Mouse (Mus musculus): ENCODE measurements around the gene Sdk1. TPM values are rescaled to one million over a fixed set of nuclear protein-coding genes. Genes with fewer than 3 reads are reported as not detected.

Sdk1 gene
- polyA plus RNA-seq, 1 experiment from 2014 or later, result 0.76 TPM

DNA sequence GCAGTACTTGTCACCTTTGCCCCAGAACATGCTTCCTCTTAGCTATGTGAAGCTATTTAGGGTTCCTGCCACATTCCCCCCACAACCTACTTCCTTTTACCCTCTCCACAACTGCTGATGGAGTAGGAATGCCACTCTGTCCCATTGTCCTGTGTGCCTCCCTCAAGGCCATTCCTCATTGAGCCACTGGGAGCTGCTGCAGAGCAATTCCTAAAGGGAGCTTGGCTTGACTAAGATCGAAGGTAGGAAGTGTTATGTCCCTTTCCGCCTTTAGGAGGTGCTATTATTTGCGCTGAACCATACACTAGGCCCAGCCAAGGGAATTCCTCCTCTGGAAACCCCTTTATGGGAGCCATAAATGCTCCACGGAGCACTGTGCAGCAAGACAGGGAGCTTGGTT lies 743.0 kb downstream of the Sdk1 start:
- H3K27me3 ChIP-seq (ENCODE audit: low read depth, poor library complexity, severe bottlenecking), result no peaks in the 10 kb centered on the region
- H3K4me3 ChIP-seq, result no peak overlapping the region
- H3K36me3 ChIP-seq, result no peaks in the 10 kb centered on the region
- no peaks in the 10 kb centered on the region for H3K4me1 ChIP-seq
- H3K27ac ChIP-seq, result no peak overlapping the region
- no peaks in the 10 kb centered on the region for H3K9me3 ChIP-seq (replicated peaks)
- 70% methylated on average over 4 of the region's 4 CpGs for WGBS
- no peak for DNase-seq (ENCODE audit: low spot score)

DNA sequence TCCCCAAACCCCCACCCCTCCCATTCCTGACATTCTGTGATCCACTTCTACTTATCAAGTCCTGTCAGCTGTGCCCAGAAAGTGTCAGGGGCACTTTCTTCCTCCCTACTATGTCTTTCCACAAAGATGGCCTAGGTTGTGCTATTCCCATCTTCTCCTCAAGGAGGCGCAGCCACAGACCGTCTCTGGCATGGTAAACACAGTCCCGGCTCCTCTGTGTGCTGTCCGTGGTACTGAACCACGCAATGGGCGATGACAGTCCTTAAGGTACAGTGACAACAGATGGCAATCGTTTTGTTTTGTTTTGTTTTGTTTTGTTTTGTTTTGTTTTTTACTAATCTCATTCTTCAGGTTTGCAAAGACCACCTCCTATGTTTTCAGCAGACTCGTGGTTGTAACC lies 743.7 kb downstream of the Sdk1 start:
- no peak overlapping the region for H3K27ac ChIP-seq
- 11% methylated on average over 8 of the region's 8 CpGs for WGBS

DNA sequence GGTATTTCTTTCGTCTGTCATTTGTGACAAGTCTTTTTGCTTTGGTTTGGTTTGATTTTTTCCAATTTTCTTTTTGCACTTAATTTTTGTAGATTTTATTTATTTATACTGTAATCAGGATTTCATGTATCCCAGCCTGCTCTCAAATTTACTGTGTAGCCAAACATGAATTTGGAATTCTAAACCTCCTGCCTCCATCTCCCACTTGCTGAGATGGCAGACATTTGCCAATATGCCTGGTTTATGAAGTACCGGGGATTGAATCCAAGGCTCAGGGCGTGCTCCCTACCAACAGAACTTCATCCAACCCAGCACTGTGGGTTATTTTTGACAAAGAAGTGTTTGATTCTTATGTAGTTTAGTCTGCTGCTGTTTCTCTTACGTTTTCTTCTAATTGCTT lies 744.3 kb downstream of the Sdk1 start:
- Histone ChIP-seq H3K36me3 (no peaks in the 10 kb centered on the region), H3K27ac (no peak overlapping the region), H3K4me1 (no peaks in the 10 kb centered on the region), H3K27me3 (ENCODE audit: low read depth, poor library complexity, severe bottlenecking) (no peaks in the 10 kb centered on the region), H3K9me3 (replicated peaks) (no peaks in the 10 kb centered on the region), H3K4me3 (no peak overlapping the region)
- no peak for DNase-seq (ENCODE audit: low spot score)
- 86% methylated on average over 4 of the region's 4 CpGs for WGBS

More for the DNA sequence above, 743.7 kb downstream of the Sdk1 start:
- H3K27me3 ChIP-seq (ENCODE audit: low read depth, poor library complexity, severe bottlenecking), result no peaks in the 10 kb centered on the region
- H3K4me1 ChIP-seq, result no peaks in the 10 kb centered on the region
- no peaks in the 10 kb centered on the region for H3K9me3 ChIP-seq (replicated peaks)
- no peak overlapping the region for H3K4me3 ChIP-seq
- no peaks in the 10 kb centered on the region for H3K36me3 ChIP-seq
- DNase-seq (ENCODE audit: low spot score), result peak; percentile 91

DNA sequence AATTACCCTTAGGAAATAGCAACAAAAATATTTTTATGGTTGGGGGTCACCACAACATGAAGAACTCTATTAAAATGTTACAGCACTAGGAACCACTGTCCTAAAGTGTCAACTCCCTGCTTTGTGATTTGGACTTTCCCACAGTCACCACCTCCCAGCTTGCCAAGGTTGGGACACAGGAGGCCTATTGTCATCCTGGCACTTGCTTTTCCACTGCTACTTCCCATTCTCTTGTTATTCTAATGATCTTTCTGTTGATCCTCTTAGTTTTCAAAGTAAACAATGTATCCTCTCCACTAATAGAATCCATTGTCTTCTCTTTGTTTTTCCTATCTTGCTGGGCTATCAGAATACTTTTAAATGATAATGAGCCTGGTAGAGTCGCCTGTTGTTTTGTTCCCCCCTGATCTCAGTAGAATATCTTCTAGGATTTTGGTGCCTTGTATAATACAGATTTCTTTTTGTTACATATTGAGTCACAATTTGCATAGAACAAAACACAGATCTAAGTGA lies 746.1 kb downstream of the Sdk1 start:
- no peak for DNase-seq (ENCODE audit: low spot score)
- no peaks in the 10 kb centered on the region for H3K4me1 ChIP-seq
- no peak overlapping the region for H3K27ac ChIP-seq
- H3K27me3 ChIP-seq (ENCODE audit: low read depth, poor library complexity, severe bottlenecking), result no peaks in the 10 kb centered on the region
- H3K4me3 ChIP-seq, result no peak overlapping the region
- 19% methylated on average over 1 of the region's 1 CpGs for WGBS
- H3K36me3 ChIP-seq, result no peaks in the 10 kb centered on the region
- H3K9me3 ChIP-seq (replicated peaks), result no peaks in the 10 kb centered on the region

DNA sequence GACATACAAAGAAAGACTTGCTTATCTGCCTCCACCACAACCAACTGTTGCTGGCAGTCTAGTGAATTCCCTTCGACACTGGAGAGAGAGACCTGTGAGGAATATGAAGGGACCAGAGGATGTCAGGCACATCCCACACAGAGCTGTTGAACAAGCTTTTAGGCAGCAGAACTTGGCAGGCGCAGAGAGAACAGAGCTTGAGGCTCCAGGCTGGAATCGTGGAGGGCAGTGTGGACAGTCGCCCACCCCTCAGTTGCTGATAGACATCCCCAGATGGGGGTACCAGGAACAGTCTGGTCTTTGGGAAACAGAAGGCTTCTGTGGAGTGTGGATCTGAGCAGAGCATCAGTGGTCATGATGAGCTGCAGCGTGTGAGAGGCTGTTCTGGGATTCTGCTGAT lies 747.4 kb downstream of the Sdk1 start:
- WGBS, result 83% methylated on average over 5 of the region's 5 CpGs
- Histone ChIP-seq H3K27me3 (ENCODE audit: low read depth, poor library complexity, severe bottlenecking) (no peaks in the 10 kb centered on the region), H3K4me3 (no peak overlapping the region), H3K27ac (no peak overlapping the region), H3K4me1 (no peaks in the 10 kb centered on the region), H3K36me3 (no peaks in the 10 kb centered on the region), H3K9me3 (replicated peaks) (no peaks in the 10 kb centered on the region)
- DNase-seq (ENCODE audit: low spot score), result no peak

DNA sequence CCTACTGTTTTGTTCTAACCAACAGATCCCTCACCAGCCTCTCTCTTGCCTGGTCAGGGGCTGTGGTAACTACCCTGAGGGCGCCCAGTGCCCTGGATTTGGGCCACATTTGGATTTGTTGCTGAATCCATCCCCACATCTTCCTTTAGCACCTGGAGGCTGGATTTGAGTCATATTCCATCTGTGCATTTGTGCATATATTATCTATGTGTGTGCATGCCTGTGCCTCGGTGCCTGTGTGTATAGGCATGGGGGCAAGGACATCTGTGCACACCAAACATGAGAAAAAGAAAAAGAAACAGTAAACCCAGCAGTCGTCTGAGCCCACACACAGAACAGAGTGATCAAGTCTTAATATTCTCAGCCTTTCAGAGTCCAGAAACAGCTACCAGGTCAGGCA lies 752.9 kb downstream of the Sdk1 start:
- H3K27ac ChIP-seq, result no peak overlapping the region
- no peaks in the 10 kb centered on the region for H3K27me3 ChIP-seq (ENCODE audit: low read depth, poor library complexity, severe bottlenecking)
- 84% methylated on average over 3 of the region's 3 CpGs for WGBS
- H3K4me1 ChIP-seq, result no peaks in the 10 kb centered on the region
- H3K36me3 ChIP-seq, result no peaks in the 10 kb centered on the region
- H3K9me3 ChIP-seq (replicated peaks), result no peaks in the 10 kb centered on the region
- no peak overlapping the region for H3K4me3 ChIP-seq
- no peak for DNase-seq (ENCODE audit: low spot score)

DNA sequence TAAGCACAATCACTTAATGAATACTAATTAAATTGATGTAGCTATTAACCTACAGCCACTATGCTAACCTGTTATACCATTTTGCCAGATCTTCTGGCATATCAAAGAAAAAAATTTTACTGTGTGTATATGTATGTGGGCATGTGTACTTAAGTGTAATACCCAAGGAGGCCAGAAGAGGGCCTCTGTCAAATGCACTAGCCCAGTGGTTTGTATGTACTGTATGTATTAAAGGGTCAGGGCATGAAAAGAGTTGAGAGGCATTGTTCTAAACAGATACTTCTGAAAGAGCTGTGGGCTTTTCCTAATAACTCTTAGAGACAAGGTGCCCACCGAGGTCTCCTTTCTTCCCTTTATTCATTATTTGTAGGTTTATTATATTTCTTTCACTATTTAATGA lies 759.0 kb downstream of the Sdk1 start:
- H3K27ac ChIP-seq, result no peak overlapping the region
- H3K4me3 ChIP-seq, result no peak overlapping the region
- DNase-seq (ENCODE audit: low spot score), result no peak
- no peaks in the 10 kb centered on the region for H3K9me3 ChIP-seq (replicated peaks)
- H3K36me3 ChIP-seq, result no peaks in the 10 kb centered on the region
- H3K4me1 ChIP-seq, result peaks cover 5% of the 10 kb centered on the region; the same call in 1 of the 2 replicates
- 97% methylated on average over 1 of the region's 1 CpGs for WGBS
- H3K27me3 ChIP-seq (ENCODE audit: low read depth, poor library complexity, severe bottlenecking), result no peaks in the 10 kb centered on the region

DNA sequence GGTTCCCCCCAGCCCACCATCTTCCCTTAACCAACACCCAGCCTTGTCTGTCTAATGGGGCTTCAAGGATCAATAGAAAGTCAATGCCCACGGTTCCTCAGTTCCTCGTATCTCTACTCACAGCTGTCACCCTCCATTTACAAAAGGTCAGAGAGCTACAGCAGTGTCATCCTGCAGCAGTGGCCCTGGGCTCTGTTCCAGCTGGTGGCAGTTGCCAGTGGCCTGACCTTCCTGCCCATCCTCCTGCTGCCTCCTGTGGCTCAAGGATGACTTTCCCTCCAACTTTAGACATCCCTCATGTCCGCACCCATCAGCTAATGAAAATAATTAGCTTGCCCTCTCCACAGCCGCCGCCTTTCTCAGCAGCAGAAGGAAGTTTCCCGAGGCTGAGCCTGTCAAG lies 759.8 kb downstream of the Sdk1 start:
- H3K36me3 ChIP-seq, result no peaks in the 10 kb centered on the region
- DNase-seq (ENCODE audit: low spot score), result no peak

DNA sequence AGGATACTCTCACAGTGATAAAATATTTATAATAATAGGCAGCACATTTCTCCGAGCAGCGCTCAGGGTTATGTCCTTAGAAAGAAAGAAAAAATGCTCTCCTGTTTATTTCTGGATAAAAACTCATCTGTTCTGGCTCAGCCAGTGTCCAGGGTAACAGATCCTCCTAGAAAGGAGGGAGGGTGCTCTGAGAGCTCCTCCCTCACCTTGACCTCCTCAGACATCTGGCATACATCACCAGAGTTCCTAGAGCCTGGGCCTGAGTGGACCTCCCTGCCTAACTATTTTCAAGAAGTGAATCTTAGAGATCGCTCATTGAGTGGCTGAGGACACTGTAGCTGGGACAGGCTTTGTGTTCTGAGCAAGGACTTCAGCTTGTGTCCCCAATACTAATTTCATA lies 760.7 kb downstream of the Sdk1 start:
- Histone ChIP-seq H3K9me3 (replicated peaks) (no peaks in the 10 kb centered on the region), H3K27me3 (ENCODE audit: low read depth, poor library complexity, severe bottlenecking) (no peaks in the 10 kb centered on the region), H3K27ac (no peak overlapping the region), H3K4me3 (no peak overlapping the region), H3K4me1 (peaks cover 5% of the 10 kb centered on the region; the same call in 1 of the 2 replicates), H3K36me3 (no peaks in the 10 kb centered on the region)
- WGBS, result 96% methylated on average over 3 of the region's 3 CpGs
- DNase-seq (ENCODE audit: low spot score), result no peak

More for the DNA sequence above, 759.8 kb downstream of the Sdk1 start:
- Histone ChIP-seq H3K4me3 (no peak overlapping the region), H3K4me1 (peaks cover 5% of the 10 kb centered on the region; the same call in 1 of the 2 replicates), H3K27me3 (ENCODE audit: low read depth, poor library complexity, severe bottlenecking) (no peaks in the 10 kb centered on the region), H3K9me3 (replicated peaks) (no peaks in the 10 kb centered on the region), H3K27ac (no peak overlapping the region)
- WGBS, result 63% methylated on average over 6 of the region's 6 CpGs

DNA sequence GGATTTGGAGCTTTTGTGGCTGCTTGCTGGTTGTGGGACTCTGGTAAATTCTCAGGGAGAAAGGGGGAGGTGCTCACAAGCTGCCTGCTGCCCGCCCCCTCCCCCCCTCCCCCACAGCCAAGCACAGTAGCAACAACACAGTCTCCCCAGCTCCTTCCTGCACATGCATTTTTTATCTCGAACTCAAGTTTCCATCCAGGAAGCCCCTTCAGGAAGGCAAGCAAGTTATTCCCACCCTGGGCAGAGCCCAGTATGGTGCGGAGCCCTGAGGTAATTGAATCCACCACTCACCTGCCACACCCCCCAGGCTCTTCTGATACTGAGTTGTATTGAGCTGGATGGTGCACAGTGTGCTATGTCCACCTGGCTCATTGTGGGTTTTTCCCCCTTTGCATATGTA lies 768.9 kb downstream of the Sdk1 start:
- Histone ChIP-seq H3K9me3 (replicated peaks) (no peaks in the 10 kb centered on the region), H3K27ac (no peak overlapping the region), H3K4me1 (peaks cover 19% of the 10 kb centered on the region), H3K4me3 (no peak overlapping the region), H3K36me3 (no peaks in the 10 kb centered on the region), H3K27me3 (ENCODE audit: low read depth, poor library complexity, severe bottlenecking) (no peaks in the 10 kb centered on the region)
- DNase-seq (ENCODE audit: low spot score), result no peak
- WGBS, result 34% methylated on average over 3 of the region's 3 CpGs

DNA sequence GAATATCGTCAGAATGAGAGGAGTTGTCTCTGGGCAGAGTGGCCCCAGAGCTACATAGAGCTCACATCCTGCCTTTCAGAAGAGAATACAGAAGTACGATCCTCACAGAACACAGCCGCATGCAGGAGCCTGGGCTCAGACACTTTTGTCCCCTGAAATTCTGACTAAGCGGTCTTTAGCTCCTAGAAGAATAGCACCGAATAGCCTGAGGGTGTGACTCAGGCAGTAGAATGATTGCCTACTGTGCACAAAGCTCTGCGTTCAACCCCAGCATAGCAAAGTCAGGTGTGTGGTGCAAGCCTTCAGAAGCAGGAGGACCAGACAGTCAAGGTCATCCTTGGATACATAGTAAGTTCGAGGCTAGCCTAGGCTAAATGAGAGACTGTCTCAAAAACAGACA lies 775.7 kb downstream of the Sdk1 start:
- Histone ChIP-seq H3K4me1 (no peaks in the 10 kb centered on the region), H3K9me3 (replicated peaks) (no peaks in the 10 kb centered on the region), H3K4me3 (no peak overlapping the region), H3K27ac (no peak overlapping the region), H3K27me3 (ENCODE audit: low read depth, poor library complexity, severe bottlenecking) (no peaks in the 10 kb centered on the region), H3K36me3 (no peaks in the 10 kb centered on the region)
- WGBS, result 93% methylated on average over 7 of the region's 7 CpGs
- DNase-seq (ENCODE audit: low spot score), result no peak

DNA sequence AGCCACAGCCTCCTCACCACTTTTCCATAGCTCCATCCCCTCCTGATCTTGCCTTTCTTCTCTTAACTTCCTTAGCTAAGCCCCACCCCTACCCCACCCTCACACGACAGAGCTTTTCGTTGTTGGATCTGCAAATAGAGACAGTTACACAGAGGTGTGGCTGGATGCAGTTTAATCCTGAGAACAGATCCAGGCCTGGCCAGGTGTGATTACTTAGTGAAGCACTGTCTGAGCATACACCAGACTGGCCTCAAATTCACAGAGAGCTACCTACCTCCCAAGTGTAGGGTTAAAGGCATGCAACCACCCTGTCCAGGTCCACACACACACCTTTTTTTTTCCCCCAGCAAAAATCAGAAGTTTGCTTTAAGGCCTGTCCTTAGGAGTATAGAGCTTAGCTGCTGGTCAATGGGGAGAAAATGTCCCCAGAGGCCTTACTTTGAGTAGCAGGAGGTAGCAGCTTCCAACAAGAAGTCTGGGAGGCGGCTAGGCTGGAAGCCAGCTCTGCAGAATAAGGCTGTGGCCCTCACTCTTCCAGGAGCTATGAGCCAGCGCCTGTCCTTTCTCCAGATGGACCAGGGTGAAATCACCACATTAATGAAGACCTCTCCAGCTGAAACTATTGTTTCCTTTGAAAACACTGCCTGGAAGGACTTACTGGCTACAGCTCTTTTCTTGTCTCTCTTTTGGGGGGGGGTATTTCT lies 781.7 kb downstream of the Sdk1 start:
- Histone ChIP-seq H3K27me3 (ENCODE audit: low read depth, poor library complexity, severe bottlenecking) (no peaks in the 10 kb centered on the region), H3K9me3 (replicated peaks) (no peaks in the 10 kb centered on the region), H3K27ac (0 out of 2 replicates have a peak overlapping the region, but pooled peaks have one; percentile 11), H3K36me3 (no peaks in the 10 kb centered on the region), H3K4me3 (no peak overlapping the region), H3K4me1 (peaks cover 14% of the 10 kb centered on the region)
- DNase-seq (ENCODE audit: low spot score), result no peak
- WGBS, result 74% methylated on average over 4 of the region's 4 CpGs

DNA sequence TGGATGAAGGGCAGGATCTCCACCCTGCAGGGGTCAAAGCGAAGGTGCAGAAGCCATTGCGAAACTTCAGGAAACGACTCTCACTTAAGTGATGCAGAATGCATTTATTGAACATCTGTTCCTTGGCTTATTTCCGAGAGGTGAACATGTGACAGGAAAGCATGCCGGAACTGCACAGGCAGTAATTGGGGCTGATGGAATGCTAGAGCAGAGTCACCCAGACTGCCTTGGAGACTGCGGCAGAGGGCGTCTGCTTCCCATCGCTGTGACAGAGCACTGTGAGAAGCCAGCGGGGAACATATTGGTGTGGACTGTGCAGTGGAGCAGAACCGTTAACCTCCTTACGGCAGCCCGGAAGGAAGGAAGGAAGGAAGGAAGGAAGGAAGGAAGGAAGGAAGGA lies 783.2 kb downstream of the Sdk1 start:
- peak; percentile 50 for DNase-seq (ENCODE audit: low spot score)
- 40% methylated on average over 12 of the region's 12 CpGs for WGBS
- Histone ChIP-seq H3K4me1 (peaks cover 14% of the 10 kb centered on the region), H3K36me3 (no peaks in the 10 kb centered on the region), H3K27ac (peak overlapping the region; percentile 73), H3K27me3 (ENCODE audit: low read depth, poor library complexity, severe bottlenecking) (no peaks in the 10 kb centered on the region), H3K4me3 (no peak overlapping the region), H3K9me3 (replicated peaks) (no peaks in the 10 kb centered on the region)

DNA sequence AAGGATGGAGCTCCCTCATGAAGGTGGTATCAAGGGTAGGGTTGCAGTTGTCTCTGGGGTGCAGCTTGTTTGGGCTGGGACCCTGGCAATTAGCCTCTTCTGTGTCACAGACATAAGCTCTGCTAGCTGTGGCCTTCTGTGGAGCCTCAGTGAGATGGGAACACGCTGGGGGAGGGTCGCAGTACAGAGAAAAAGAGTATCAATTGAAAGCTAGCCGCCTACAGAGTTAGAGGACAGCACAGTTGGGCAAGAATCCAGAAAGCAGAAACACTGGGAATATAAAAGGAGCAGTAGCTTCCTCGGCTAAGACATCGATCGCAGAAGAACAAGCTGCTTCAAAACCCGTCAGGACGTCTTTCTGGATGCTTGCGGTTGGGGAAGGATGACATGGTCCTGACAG lies 795.2 kb downstream of the Sdk1 start:
- DNase-seq (ENCODE audit: low spot score), result no peak
- no peaks in the 10 kb centered on the region for H3K36me3 ChIP-seq
- 94% methylated on average over 9 of the region's 9 CpGs for WGBS
- peaks cover 15% of the 10 kb centered on the region for H3K4me1 ChIP-seq
- H3K27ac ChIP-seq, result no peak overlapping the region
- H3K27me3 ChIP-seq (ENCODE audit: low read depth, poor library complexity, severe bottlenecking), result no peaks in the 10 kb centered on the region
- H3K4me3 ChIP-seq, result no peak overlapping the region
- no peaks in the 10 kb centered on the region for H3K9me3 ChIP-seq (replicated peaks)
